32 mouse cellular contexts compared by ENCODE assay signal in the genomic region with DNA sequence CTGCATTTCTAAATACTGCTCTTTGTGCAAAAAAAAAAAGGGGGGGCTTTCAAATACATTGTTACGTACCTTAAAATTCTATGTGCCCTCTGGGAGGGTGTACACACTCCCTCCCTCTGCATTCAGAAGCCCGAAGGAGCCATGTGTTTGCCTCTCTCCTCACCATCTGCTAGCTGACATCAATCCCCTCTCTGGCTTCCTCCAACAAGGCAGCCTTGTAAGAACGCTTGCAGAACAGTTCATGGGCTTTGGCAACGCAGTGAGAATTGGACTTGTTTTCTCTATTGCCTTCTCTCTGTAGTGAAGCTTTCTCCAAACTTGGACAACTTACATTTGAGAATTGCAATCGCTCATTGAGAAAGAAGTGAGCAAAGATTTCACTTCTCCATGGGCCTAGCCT. TPM values are rescaled to one million over a fixed set of nuclear protein-coding genes. Genes with fewer than 3 reads are reported as not detected.
A peak's percentile ranks its signal among the peaks of the same experiment; 100 is the strongest.
DNase-seq lines count a peak whose midpoint lies in the region; ATAC-seq lines count a peak whose summit lies in the region.
"Had no signal": no experiment of that assay in that cellular context is flagged by ENCODE, and none has a peak within 500 bp of the region (broad histone marks: within the 10 kb centered on the region; RNA-seq: fewer than 3 reads in every experiment).

No protein-coding gene starts in this region.

- ATAC-seq in forebrain, embryonic 13.5 days: peak; percentile 58; the same call in 1 of the 2 replicates
- ATAC-seq: CD4-positive, CD25-positive, alpha-beta regulatory T cell, adult 4 months; hindbrain, embryonic 16.5 days; intestine, embryonic 16.5 days; liver, embryonic 12.5 days; midbrain, embryonic 16.5 days had no signal

- H3K9ac ChIP-seq in forebrain, embryonic 13.5 days: no peak overlapping the region
- H3K9ac ChIP-seq: limb, embryonic 13.5 days; liver, embryonic 12.5 days; neural tube, embryonic 13.5 days had no signal

- H3K4me3 ChIP-seq in forebrain, embryonic 13.5 days: no peak overlapping the region
- H3K4me3 ChIP-seq in forebrain, embryonic 10.5 days: no peak overlapping the region
- H3K4me3 ChIP-seq: heart, embryonic 10.5 days; limb, embryonic 13.5 days; liver, embryonic 12.5 days; midbrain, embryonic 10.5 days; myocyte; neural tube, embryonic 13.5 days had no signal

- 67% methylated on average over 5 of the region's 5 CpGs for whole genome bisulfite sequencing in forebrain, embryonic 13.5 days
- WGBS in forebrain, embryonic 10.5 days: 86% methylated on average over 5 of the region's 5 CpGs

- no peak overlapping the region for H3K4me2 ChIP-seq in forebrain, embryonic 13.5 days
- H3K4me2 ChIP-seq: limb, embryonic 13.5 days; liver, embryonic 12.5 days; neural tube, embryonic 13.5 days had no signal

- no peaks in the 10 kb centered on the region for H3K36me3 ChIP-seq in forebrain, embryonic 13.5 days (ENCODE audit: poor library complexity, severe bottlenecking)
- no peaks in the 10 kb centered on the region for H3K36me3 ChIP-seq in forebrain, embryonic 10.5 days (replicated peaks)
- H3K36me3 ChIP-seq: heart, embryonic 10.5 days; limb, embryonic 13.5 days; liver, embryonic 12.5 days; midbrain, embryonic 10.5 days; neural tube, embryonic 13.5 days had no signal

- peaks cover 5% of the 10 kb centered on the region for H3K4me1 ChIP-seq in forebrain, embryonic 13.5 days
- peaks cover 5% of the 10 kb centered on the region for H3K4me1 ChIP-seq in forebrain, embryonic 10.5 days
- H3K4me1 ChIP-seq: liver, embryonic 12.5 days had no signal

- DNase-seq in forebrain, embryonic 10.5 days (ENCODE audit: extremely low spot score, low spot score): no peak
- peak; percentile 8 to 52 for DNase-seq in layer of hippocampus, adult 18-20 months (ENCODE audit: low spot score in 2 of 2)
- no peak for DNase-seq in layer of hippocampus, adult 9-10 months (ENCODE audit: low spot score)
- DNase-seq in right cerebral cortex, postnatal 10 days (ENCODE audit: low spot score in 2 of 2): peak; percentile 33 to 47
- no peak for DNase-seq in right cerebral cortex, adult 2 months (ENCODE audit: low spot score in 2 of 2)
- no peak for DNase-seq in embryo, embryonic 10 days (ENCODE audit: low spot score)
- DNase-seq: adrenal gland, postnatal 14 days; cerebellum, adult 11-12 months; cerebellum, postnatal 36 days; heart, postnatal 4 days; kidney, adult 9 months; kidney, postnatal 14 days; layer of hippocampus, postnatal 36 days; lung, adult 18-20 months; lung, postnatal 10 days; retina, postnatal 1 day; thymus, adult 2 months; thymus, postnatal 4 days had no signal

- no peaks in the 10 kb centered on the region for H3K27me3 ChIP-seq in forebrain, embryonic 13.5 days
- H3K27me3 ChIP-seq in forebrain, embryonic 10.5 days (ENCODE audit: poor library complexity, severe bottlenecking): no peaks in the 10 kb centered on the region
- H3K27me3 ChIP-seq: limb, embryonic 13.5 days; liver, embryonic 12.5 days; neural tube, embryonic 13.5 days had no signal

- H3K27ac ChIP-seq in forebrain, embryonic 13.5 days: no peak overlapping the region
- no peak overlapping the region for H3K27ac ChIP-seq in forebrain, embryonic 10.5 days
- H3K27ac ChIP-seq: heart, embryonic 10.5 days; limb, embryonic 13.5 days; liver, embryonic 12.5 days; midbrain, embryonic 10.5 days; neural tube, embryonic 13.5 days had no signal

- no peaks in the 10 kb centered on the region for H3K9me3 ChIP-seq in forebrain, embryonic 13.5 days (replicated peaks)
- no peaks in the 10 kb centered on the region for H3K9me3 ChIP-seq in forebrain, embryonic 10.5 days
- H3K9me3 ChIP-seq: heart, embryonic 10.5 days; limb, embryonic 13.5 days; liver, embryonic 12.5 days; midbrain, embryonic 10.5 days; neural tube, embryonic 13.5 days had no signal

RNA-seq across cellular contexts. Expression of gene Ppp1r17, which starts 4.9 kb away (rescaled TPM):
- polyA plus RNA-seq in forebrain, embryonic 13.5 days (2015; fragmentation: Nextera tagmentation; extraction: Ambion mirVana): 4.1 and 5.1 TPM in 2 replicates
- polyA plus RNA-seq in forebrain, embryonic 10.5 days (2016; fragmentation: Nextera tagmentation; extraction: Ambion mirVana): 1.5 and 1.7 TPM in 2 replicates
- total RNA-seq in layer of hippocampus, adult 18-20 months (2021): under 1 TPM; 0.64 to 0.79 TPM
- total RNA-seq: gastrocnemius, adult 18-20 months; gastrocnemius, postnatal 4 days had no signal
- polyA plus RNA-seq: CD4-positive, CD25-positive, alpha-beta regulatory T cell, adult 4 months; liver, embryonic 12.5 days; myocyte; small intestine, adult 2 months had no signal

Comparison
In these comparisons a context has a peak if more than half of its experiments do, and no peak if none do; other contexts are left out.
1. DNase-seq: peak in layer of hippocampus, adult 18-20 months (2 of 2) and right cerebral cortex, postnatal 10 days (2 of 2); none in forebrain, embryonic 10.5 days (single experiment), layer of hippocampus, adult 9-10 months (single experiment), right cerebral cortex, adult 2 months (0 of 2) and embryo, embryonic 10 days (single experiment).